Mouse (Mus musculus) liver, adult 2 months (tissue): ENCODE data around the gene Cchcr1.
A peak's percentile ranks its signal among the peaks of the same experiment; 100 is the strongest.

Experiments used
- CTCF ChIP-seq: fragments of 200-500 bp; IDR thresholded peaks from 2 replicates; pipeline ENCODE4 v1.5.1; 2011; ENCODE audit warnings: low read depth, low read length, control low read depth
- POLR2A ChIP-seq: fragments of 200-500 bp; IDR thresholded peaks from 2 replicates; pipeline ENCODE4 v1.6.1; 2011; ENCODE audit warnings: low read length, control low read depth; ENCODE audit not compliant: insufficient read depth; ENCODE audit errors: extremely low read depth

DNA sequence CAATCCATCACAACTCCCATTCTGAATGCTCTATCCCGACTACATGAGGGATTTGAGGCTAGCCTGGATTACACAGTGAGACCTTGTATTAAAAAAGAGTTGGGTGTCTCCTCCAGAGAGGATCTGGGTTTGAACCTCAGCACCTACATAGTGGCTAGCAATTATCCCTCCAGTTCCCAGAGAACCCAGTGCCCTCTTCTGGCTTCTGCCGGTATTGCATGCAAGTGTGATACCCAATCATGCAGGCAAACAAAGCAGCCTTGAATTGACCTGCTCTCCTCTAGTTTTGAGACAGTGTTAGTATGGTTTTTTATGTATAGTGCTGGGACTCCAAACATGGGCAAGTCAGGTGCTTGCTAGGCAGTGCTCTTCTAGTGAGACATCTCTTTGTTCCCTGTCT, 3.0 kb upstream of the Cchcr1 start:
- TF ChIP-seq POLR2A (no peak), CTCF (peak; percentile 73)
